Mouse (Mus musculus) layer of hippocampus, postnatal 25 days (tissue): ENCODE results near the gene Ubl3. TPM values are rescaled to one million over a fixed set of nuclear protein-coding genes. Genes with fewer than 3 reads are reported as not detected.

Experiments used
- DNase-seq, 2 experiments: peaks; one replicate each; pipeline ENCODE4 v3.0.0; 2022; ENCODE audit warnings: mixed read lengths in 2 of 2, low spot score in 1 of 2; ENCODE audit errors: extremely low spot score in 1 of 2
- total RNA-seq, 2 experiments: library from RNA; stranded (reverse); gene quantifications; 2 replicates each; pipeline ENCODE4 v1.2.3; 2021

Ubl3 gene
- total RNA-seq, 2 experiments from 2014 or later, result 232 to 264 TPM

DNA sequence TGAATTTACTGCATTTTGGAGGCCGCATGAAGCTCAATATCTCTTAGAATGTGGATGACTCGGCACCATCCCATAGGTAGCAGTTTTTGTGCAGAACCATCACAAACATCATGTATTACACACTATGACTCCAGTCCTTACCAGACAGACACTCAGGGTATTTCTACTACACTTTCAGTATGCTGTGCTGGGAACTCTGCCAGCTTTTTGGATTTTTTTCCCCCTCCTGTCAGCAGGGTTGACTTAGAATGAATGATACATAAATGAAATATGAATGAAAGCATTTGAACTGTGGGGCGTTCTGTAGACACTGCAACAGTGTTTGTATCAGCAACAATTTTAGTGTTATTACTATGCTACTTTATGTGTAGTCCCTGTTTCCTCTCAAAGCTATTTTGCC is 17.9 kb downstream of the Ubl3 start:
- no peak for DNase-seq

DNA sequence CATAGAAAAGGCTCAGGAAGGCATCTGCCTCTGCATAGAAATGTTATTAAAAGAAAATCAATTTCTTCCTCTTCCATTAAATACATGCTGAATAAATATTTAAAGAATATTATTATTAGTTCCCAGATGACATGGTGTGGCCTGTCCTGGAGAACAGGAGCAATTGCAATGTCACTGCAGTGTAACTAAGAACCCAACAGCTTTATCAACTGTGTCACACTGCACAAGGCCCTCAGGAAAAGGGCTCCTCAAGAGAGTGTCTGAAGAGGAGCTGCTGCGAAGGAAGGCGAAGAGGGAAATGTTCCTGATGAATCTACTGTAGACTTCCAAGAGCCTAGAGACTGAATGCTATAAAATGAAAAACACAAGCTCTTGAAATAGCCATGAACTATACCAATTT is 18.7 kb downstream of the Ubl3 start:
- DNase-seq, result no peak

DNA sequence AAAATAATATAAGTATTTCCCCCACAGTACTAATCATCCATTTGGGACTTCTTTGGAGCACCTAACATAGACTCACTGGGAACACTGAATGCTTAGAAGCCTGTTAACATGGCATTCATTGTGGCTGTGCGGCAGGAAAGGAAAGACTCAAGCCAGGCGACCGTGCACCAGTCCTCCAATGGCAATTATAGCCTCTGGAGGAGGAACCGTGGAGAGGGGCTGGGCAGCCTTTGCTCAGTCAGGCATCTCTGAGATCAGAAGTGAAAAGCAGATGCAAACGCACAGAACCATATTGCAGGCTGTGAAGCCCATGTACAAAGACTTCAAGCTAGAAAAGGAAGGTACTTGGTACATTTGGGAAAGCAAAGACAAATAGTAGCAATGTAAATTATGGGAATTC is 20.4 kb downstream of the Ubl3 start:
- no peak for DNase-seq

DNA sequence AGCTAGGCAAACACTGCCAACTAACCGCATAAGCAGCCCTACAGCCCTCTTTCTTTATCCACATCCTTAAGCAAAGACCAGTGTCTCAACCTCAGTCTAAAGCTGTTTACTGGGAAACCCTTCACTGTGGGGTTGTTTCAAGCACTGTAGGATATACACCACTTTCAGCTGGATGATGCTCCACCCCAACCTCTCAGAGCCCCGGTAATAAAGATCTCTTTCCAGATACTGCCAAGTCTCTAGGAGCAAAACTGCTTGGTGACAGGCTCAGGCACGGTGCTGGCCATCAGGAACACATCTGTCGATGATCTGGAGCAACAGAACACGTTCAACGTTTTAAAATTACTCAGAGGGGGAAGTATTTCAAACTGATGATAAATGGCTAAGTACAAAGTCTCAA is 25.0 kb downstream of the Ubl3 start:
- DNase-seq, result no peak

DNA sequence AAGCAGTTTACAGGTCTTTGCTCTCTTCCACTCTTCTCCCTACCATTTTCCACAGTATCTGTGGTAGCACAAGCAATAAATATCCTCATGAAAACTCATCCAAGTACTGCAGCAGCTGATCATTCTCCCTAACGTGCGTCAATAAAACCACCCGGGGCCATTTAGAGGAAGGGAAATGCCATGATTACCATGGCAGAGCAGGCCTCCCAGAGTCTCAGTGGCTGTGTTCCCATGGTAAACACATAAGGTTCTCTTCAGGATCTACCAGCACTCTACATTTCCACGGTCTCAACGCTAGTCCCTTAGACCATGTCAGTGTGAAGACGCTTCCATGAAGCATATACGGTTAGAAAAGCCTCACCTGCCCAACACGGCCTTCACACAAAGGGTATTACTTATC is 26.0 kb downstream of the Ubl3 start:
- DNase-seq, result no peak

DNA sequence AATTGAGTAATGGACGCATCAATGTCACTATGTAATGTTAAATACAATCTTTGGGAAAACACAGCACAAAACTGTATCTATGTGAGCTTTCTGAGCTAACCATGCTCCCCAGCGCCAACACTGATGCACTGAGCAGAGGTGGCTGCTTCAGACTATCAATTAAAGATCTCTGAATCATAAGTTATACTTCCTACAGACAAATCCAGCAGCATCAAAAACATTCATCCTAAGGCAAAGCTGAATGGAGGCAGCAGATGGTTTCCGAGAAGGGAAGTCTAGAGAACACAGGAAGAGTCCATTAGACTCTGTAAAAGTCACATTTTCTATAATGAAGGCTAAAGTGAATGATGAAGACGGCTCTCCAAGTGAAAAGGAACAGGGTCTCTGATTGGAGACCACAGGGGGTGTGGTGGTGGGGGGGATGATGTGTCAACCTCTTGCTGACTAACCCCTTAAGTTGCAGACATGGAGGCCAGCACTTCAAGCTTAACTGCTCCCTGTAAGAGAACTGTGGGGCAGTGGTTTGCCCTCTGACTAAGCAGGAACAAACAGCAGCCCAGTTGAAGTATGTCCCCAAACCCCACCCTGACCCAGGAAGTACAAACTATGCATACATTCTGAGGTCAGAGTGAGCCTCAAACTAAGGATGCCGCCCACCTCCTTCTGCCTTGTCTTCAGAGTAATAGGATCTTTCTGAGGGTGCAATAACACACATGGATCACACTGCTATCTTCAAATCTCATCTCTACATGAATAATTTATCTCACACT is 29.2 kb downstream of the Ubl3 start:
- no peak for DNase-seq

DNA sequence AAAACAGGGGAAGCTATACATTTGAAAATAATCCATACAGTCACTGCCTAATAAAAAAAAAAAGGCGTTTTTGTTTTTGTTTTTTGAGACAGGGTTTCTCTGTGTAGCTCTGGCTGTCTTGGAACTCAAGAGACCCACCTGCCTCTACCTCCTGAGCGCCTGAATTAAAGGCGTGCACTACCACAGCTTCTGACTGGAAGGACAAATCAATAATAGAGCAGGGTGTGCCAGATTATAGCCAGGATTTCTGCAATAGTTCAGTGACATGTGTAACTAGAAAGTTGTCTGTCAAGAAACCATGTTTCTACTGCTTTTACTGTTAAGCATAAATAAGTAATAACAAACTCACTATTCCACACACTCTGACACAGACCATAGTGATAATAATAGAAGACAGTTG is 30.2 kb downstream of the Ubl3 start:
- no peak for DNase-seq

DNA sequence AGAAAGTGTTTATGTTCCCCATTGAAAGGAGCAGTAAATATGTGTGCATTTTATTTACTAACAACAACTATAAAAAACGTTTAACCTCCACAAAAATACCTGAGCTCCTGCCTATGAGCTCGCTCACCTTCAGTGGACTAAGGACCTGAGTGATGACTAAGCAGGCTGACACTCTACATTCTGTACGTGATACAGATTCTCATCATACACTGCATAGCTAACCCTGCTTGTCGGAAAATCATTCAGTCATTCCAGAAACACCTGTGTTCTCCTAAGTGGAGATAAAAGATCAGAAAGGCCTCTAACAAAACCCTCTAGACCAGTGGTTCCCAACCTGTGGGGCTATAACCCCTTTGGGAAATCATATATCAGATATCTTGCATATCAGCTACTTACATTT is 35.1 kb downstream of the Ubl3 start:
- DNase-seq, result no peak

DNA sequence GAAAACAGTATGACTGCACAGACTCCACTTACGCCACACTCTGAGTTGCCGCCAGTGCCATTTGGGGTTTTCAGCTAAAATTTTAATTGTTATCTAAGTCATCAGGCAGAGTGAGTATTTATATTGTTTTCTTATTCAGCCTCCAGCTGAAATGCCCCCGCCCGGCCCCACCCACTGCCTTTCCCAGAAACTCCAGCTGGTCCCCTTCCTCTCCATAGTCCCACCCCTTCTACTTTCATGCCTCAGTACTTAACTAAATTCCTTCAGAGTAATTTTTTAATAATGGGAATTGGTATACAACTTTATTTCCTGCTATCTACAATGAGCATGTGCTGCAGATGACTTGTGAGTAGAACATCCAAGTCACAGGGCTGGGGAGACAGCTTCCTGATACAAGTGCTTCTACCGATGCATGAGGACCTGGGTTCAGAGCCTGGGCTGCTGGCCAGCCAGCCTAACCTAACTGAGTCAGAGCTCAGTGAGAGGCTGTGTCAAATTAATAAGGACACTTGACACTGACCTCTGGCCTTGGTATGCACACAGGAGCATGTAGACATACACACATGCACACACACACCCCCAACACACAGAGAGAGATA is 40.4 kb downstream of the Ubl3 start:
- no peak for DNase-seq

DNA sequence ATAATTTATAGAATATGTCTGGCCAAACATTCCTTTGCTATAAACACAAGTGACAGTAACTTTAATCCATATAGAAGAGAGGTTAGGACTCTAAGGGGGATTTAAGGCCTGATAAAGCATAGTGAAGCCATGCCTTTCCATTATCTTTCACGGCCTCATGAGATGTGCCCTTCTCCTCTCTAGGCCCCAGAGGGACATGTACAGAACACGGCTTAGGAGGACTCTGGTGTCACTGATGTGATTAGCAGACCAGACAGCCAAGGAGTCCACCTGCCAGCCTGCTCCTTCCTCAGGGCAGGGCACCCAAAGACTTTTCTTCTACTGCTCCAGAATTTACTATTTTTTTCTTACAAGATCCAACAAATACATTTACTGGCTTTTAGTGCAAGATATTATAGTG is 42.3 kb downstream of the Ubl3 start:
- no peak for DNase-seq

DNA sequence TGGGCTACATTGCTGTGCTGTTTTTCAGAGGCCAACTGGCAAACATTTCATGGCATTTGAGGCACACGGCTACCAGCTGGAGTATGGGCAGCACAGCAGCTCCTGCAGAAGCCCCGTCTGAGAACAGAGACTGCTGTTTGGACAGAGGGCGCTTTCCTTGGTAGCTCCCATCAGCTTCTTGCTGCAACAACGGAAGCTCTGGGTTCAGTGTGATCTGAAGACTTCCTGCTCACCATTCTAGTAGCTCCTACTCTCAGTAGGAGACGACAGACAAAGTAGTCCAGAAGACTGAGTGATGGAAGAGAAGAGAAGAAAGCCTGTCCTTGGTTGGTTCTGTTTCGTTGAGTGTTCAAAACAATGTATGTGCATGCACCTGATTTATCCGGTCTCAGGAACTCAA is 42.9 kb downstream of the Ubl3 start:
- no peak for DNase-seq

DNA sequence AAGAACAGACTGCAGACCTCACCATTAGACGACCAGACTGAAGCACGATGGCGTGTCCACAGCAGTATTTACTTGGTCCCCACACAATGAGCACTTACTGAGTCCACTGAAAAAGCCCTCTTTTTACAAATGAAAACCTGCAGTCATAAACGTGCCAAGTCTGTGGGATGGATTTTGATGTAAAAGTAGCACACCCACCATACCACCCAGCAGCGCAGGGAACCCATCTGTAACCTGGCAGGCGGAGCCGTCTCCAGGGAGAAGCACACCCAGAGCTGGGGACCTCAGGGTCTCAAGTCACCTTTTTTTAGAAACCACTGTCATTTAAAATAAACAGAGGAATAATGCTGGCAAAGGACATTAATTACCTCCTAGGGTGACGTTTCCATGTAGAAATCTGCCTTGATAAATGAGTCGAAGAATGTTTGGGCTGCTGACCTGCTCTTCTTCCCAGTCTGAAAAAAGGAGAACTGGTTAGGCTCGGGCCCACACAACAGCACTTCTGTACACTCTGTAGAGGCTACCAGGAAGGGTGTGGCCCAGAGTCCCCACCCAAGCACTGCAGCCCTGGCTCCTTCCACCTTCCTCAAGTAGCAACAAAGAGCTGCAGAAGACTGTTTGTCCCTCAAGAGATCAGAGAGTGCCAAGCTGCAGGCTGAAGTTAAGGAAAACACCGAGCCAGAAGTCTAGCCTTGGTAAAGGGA is 43.5 kb downstream of the Ubl3 start:
- no peak for DNase-seq

DNA sequence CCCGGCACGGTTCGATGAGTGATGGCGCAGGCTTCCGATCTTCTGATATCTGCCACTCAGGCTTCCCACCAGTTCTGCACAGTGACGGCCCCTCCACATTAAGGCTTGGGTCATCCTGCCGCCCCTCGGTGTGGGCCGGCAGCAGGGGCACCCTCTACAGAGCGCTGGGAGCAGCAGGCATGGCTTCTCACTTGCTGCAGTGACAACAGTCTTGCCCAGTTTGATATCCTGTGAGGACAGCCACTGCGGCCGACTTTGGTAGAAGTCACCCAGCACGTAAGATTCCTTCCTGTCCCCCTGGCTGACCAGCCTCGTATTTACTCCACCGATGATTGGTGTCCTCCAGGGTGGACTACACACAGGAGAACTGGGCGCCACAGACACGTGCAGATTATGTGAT is 47.2 kb downstream of the Ubl3 start:
- no peak for DNase-seq

DNA sequence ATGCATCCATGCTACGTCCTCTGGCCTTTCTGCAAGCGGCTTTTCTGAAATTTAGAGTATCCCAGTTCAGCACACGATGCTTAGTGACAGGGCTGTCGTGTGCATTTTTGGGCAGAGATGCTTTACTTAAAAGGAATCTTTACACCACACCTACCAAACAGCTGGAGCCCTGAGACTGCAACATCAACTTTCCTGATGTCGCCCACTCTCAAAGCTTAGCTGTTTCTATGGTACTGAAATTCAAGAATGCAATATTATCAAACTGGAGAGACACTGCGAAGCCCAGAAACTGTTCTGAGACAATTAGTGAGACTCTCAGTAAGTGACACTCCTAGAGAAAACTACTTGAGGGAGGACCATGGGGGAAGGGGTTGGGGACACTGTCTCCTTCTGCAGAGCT is 50.4 kb downstream of the Ubl3 start:
- DNase-seq, result no peak

DNA sequence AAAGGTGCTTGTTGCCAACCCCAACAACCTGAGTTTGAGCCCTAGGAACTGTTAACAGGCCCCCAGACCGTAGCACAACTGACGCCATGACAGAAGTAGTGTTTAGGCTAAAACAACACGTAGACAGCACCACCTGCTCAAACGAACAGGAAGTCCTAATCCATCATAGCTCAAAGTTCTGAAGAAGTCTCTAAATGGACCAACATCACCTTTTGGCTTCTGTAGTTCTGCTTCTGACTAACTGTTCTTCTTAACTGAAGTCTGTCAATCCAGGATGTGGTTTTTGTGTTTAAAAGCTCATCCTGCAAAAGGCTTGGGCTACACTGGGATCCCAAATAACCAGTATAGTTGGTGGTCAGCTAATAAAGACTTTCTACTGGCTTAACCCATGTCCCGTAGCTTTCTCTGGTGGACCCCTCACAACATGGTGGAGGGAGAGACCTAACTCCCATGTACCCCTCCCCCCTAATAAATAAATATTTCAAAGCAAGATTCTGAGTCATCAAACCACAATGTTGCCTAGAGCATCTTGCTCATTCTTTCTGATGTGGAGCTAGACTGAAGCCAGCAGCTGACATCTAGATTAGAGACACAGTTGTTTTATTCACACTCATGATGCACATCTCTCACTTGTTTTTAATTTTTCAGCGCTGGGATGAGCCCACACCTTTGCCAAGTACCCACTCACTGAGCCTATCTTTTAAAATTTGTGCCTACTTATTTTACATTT is 51.2 kb downstream of the Ubl3 start:
- no peak for DNase-seq

DNA sequence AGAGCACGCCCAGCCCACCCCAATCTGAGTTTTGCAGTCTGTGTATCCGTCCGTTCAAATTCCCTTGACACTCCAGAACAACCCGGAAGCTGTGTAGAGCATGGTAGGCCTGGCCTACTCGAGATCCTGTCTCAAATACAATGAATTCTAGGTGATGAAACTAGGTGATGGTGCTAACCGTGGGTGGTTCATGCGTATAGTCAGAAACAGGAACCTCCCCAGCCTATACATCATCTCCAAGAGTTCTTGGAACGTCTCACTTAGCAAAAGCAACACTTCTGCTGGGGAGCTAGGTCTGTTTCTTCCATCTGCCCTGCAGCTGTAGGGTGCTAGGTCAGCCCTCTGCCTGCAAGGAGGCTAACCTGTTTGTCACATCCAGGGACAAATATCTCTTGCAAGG is 52.1 kb downstream of the Ubl3 start:
- DNase-seq, result no peak

DNA sequence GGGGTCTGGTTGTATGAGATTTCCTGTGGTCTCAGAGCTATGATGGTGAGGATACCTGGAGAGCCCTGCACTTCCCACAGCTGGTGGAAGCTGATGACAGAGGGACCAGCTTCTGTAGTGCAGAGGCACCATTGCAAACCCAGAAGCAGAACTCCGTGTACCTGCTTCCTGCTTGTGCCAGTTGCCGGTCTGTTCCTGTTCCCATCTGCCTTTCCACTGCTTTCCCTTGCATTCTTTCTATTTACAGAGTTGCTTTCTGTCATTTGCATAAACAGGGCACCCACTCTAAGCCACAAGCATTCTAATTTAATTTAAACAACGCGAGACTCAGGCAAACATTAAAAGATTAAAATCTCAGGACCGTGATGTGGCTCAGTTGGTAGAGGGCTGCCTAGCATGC is 53.0 kb downstream of the Ubl3 start:
- no peak for DNase-seq

DNA sequence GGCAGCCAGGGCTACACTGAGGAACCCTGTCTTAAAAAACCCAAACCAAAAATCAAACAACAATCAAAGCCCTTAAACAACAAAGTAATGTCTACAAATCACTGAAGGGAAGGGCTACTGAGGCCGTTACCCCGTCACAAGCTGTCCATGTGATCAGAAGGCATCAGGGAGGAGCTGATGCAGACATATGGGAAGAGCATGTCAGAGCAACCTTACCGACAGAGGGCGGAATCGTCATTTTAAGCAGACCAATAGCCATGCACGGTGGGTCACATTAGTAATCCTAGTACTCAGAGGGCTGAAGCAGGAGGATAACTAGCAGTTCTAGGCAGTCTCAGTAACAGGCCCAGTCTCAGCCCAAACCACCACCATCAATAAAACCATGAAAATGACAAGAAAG is 56.6 kb downstream of the Ubl3 start:
- no peak for DNase-seq

DNA sequence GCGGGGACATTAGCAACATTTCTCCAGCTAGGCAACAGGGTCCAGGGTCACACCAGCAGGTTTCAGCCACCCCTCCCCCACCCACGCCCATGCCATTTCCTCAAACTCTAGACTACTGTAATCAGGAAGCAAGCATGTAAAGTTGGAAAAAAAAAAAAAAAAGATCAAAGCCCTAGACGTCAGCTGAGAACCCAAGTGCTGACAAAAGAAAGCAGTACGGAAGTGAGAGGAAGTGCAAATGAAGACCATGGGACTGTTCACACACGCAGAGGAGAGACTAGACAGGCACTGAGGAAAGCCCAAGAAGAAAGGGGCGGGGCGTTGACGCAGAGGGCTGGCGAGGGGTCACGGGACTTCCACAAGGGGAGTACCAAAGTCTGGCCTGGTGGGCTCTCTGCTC is 57.4 kb downstream of the Ubl3 start:
- DNase-seq, result no peak

DNA sequence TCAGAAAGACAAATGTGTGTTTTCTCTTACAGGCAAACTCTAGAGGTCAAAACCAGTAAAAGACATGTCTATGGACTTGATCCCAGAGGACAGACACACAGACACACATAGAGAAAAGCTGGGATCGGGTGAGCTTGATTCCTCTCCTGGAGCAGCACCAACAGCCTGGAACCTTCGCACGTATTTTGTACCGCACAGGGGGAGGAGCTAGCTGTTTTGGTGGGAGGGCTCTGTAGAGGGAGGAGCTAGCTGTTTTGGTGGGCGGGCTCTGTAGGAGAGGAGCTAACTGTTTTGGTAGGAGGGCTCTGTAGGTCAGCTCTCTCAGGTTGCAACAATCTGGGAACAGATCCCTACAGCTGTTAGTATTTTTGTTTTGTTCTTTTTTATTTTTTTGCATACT is 58.3 kb downstream of the Ubl3 start:
- no peak for DNase-seq

DNA sequence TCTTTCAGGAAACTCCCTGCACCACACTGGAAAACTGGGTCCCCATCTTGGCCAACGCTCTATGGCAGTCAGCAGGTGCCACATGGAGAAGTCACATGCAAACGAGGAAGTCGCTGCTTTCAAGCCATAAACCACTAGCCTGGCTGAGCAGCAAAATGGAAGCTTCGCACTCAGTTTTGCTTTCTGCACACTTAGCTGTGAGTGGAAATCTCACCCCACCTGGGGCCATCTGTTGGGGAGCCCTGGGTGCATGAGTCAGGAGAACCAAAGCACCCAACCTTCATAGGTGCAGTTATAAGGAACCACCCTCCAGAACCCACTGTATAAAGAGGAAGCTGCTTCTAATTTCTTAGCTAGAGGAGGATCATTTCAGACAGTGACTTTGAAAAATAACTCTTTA is 59.6 kb downstream of the Ubl3 start:
- no peak for DNase-seq
